Mouse (Mus musculus) embryo, embryonic 11.5 days (tissue): Measurements from ENCODE around the gene Cox19.
"Not testable (repeated sequence)": the region's sequence is repeated elsewhere in the genome, so short reads cannot be mapped to it uniquely, and the experiment has no call there.

Experiments
- DNase-seq: peaks from one replicate; pipeline ENCODE4 v3.0.0-alpha.2; 2012; ENCODE audit warnings: low read depth, low spot score

Cox19 gene

DNA sequence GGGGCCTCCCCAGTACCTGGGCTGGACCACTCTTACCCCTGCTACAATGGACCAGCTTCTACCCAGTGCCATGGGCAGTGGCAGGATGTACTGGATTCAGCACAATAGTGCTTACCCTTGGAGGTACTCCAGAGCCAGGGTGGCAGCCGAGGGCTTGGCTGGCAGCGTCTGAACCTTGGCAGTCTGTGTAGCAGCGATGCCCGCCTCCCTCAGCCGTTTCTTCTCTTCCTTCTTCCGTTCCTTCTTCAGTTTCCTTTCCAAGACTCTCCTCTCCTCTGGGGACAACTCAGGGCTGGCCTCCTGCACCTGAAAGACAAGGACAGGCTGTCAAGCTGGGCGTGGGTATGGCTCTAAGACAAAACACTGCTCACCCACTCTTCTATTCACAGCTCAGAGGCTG lies 12.6 kb upstream of the Cox19 start:
- no peak for DNase-seq

DNA sequence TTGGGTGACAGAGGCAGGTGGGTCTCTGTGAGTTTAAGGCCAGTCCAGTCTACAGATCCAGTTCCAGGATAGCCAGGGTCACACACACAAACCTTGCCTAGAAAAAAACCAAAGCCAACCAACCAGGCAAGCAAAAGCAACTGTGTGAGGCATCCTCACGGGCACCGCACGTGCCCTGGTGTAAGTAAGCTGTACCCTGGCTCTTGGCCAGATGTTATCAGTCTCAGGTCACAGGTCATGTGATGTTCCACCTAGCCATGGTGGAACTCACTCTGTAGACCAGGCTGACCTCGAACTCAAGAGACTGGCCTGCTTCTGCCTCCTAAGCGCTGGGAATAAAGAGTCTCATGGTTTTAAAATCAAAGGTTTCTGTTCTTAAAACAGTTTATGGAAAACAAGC lies 8.0 kb upstream of the Cox19 start:
- DNase-seq = no peak

GRCm38 (mm10) chr5:139358653-139359052 lies 7.4 kb upstream of the Cox19 start:
- DNase-seq = no peak

- no peak for DNase-seq
Measured at GRCm38 (mm10) chr5:139355235-139355772, 4.1 kb upstream of the Cox19 start.

DNA sequence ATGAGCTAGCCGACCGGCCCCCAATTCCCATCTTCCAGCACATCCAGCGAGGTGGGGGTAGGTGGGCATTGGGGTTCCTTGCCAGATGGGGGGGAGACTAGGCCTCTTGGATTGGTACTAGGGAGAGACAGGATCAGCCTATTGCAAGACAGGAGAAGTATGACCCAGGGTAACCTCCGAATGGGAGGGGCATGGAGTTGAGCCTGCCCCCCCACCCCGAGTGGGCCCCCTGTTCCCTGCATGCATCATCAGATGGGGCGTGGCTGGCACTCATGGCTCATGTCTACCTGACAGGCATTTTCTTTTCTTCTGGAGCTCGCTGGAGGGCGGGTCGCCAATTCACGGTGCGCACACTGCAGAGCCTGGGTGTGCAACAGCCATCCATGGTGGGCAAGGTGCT lies 2.7 kb upstream of the Cox19 start:
- no peak for DNase-seq

DNA sequence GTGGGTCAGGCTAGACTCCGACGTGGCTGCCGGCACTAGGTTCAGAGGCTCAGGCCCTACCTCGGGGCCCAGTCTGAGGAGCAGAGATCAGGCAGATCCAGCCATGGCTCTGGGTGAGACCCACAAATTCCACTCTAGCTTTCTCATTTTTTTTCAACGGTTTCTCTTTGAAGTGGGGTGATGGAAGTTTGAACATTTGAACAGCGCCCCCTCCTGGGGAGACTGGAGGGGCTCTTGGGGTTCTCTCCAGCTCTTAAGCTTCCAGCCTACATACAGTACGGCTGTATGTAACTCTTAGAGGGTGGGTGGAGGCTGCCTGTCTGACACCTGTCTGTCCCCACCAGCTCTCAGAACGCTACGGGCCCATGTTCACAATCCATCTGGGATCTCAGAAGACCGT lies 2.3 kb upstream of the Cox19 start:
- DNase-seq = no peak

- DNase-seq = no peak
Measured at GRCm38 (mm10) chr5:139352317-139352716, 1.1 kb upstream of the Cox19 start, which contains the start of gene Cyp2w1. TSS of gene Cyp2w1 (plus strand) at chr5:139352617.

DNA sequence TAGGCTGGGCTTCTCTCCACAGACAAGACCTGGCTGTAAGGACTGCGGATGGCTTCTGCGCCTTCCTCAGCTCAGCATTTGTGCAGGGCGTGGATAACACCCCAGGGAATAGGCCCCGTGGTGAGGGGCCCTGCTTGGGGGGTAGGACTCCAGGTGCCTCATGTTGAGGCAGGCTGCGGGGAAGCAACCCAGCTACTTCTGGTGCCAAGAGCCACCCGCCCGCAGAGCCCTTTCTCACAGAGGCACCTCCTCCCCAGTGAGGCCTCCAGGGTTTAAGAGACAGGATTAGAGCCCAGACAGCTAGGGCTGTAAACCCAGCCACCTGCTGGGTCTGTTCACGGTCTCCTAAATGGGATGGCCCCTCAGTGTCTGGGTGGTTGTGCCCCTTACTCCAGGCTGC lies 410 bp upstream of the Cox19 start:
- DNase-seq = no peak

DNA sequence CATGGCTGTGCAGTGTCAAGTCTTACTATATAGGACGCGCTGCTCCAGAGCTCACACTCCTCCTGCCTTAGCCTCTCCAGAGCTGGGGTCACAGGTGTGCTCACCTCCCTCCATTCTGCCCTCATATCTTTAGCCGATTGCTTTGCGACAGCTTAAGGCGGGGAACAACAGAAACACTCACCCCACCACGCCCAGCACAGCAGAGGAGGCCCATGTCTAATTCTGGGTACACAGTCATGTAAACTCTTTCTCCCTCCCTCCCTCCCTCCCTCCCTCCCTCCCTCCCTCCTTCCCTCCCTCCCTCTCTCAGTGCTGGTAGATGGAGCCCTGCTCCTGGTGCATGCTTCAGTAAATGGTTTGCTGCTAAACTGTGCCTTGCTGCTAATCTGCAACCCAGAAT lies 1.5 kb downstream of the Cox19 start:
- no peak for DNase-seq

DNA sequence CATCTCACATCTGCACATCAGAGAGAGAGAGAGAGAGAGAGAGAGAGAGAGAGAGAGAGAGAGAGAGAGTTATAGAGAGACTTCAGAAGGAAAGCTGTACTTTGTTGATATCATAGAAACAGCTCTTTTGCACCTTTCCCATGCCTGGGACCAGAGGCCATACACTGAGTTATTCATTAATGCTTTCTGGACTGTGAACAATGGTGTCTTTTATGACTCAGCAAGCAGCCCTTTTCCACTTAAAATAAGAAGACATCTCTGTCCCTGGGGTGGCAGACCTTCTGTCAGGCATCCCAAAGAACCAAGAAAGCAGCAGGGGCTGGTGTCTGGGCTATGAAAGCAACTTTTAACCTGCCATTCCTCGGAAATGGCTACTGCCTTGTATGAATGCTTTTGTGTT lies 4.0 kb downstream of the Cox19 start:
- no peak for DNase-seq

DNA sequence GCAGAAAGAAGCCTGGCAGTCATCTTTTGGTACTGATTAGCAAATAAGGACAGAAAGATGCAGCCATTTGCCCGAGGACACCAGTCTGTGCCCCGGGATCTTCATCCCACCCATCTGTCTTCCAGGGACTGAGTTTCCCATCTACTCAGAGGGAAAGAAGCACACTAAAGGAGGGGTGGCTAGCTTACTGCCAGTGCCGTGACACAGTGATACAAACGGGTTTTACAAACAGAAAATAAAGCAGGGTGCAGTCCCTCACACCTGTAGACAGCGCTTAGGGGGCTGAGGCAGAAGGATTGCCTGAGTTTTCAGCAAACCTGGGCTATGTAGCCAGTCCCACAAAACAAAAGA lies 5.9 kb downstream of the Cox19 start:
- no peak for DNase-seq

DNA sequence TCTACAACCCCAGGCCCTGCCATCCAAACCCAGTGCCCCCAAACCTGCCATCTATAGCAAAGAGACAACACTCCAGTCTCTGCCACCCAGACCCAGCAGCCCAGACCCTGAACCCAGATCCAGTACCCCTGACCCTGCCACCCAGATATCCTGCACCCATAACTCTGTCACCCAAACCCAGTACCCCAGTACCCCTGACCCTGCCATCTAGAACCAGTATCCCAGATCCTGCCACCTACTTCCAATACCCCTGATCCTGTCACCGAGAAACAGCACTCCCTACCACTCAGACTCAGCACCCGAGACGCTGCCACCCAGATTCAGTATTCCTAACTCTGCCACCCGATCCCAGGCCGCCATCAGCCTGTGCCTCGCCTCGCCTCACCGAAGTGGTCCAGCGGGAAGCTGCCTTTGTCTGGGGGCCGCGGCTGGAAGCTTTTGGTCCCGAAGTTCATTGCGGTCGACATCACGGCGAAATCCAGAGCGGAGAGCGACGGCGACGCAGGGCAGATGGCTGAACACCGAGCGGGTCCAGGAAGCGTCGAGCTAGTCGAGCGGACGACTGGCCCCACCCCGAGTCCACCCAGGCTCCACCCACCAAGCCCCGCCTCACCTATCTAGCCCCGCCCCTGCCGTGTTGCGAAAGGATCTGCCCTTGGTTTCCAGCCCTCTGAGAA lies 6.4 kb downstream of the Cox19 start:
- peak; percentile 88 for DNase-seq

DNA sequence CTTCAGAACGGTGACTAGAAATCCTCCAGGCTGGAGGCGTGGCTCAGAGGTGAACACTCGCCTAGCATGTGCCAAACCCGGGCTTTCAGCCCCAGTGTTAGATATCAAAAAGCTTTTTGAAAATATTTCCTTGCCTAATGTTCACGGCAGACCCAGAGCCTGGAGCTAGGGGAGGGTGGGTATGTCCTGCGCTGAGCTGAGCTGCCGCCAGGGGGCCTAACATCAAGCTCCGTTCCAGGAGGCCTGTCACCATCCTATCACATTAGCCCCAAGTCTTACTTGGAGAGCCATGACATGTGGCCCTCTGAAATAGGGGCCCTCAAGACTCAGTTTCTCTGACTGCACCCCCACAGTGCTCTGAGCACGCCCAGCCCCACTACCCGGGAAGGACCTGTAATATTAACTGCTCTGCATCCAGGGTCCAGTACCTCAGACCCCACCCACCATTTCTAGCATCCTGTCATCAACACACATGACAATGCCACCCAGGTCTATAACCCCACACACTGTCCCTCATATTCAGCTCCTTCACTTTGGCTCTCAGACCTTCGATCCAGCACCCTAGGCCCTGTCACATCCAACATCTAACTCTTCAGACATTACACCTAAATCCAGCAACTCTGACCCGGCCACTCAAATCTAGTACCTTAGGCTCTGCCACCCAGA lies 7.1 kb downstream of the Cox19 start:
- peak; percentile 68 for DNase-seq

GRCm38 (mm10) chr5:139338891-139339290 lies 12.3 kb downstream of the Cox19 start:
- no peak for DNase-seq

GRCm38 (mm10) chr5:139338403-139338802 lies 12.8 kb downstream of the Cox19 start:
- no peak for DNase-seq

DNA sequence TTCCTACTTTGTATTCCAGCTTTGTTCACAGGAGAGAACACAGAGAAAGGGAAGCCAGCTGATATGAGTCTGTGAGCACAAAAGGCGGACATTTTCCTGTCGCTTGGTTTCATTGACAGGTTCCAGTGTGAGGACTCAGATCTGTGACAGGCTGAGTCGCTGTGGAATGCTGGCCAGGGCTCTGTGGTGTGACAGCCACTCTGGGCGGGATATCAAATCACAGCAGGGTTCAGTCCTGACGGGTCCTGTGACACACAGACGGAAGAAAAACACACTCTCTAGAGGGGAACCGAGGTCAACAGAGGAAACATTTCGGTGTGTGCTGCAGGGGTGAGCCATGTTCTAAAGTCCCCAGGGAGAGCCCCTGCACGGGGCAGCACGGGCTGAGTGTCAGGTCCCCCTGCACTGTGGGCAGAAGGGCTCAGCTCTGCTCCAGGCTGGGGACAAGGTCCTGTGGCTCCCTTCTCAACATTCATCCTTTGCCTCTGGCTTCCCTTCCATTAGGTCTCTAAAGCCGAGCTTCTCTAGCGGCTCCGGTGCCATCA lies 13.3 kb downstream of the Cox19 start:
- DNase-seq = no peak

- no peak for DNase-seq
Measured at GRCm38 (mm10) chr5:139335634-139336033, 15.6 kb downstream of the Cox19 start.

GRCm38 (mm10) chr5:139334394-139334793 lies 16.8 kb downstream of the Cox19 start:
- not testable (repeated sequence) for DNase-seq

DNA sequence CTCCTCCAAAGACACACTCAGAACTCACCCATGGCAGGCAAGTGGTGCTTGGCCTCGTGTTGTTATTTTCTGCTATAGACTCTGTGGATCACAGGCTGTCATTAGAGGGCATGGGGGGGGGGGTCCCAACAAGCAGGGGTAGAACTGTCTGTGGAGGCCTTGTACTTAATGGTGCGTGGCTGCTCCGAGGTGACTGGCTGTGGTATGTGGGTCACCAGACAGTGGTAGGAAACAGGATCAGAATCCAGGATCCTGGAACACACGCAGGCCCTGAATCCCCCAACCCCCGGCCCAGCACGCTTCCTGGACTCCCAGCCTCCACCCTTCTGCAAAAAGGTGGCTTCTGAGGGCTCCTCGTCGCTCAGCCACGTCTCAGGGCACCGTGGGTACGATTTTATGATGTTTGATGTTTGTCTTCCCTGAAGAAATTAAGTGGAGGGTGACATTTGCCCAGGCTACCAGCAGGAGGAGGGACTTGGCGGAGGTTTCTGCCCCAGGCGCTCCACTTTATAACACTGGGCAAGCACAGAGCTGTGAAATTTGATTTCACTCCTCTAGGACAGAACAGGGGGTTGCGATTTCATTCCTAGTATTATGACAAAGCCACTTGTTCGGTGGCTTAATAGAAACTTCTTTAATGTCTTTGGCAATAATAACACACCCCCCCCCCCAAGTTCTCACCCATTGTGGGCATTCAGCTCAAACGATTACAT lies 17.8 kb downstream of the Cox19 start:
- no peak for DNase-seq

GRCm38 (mm10) chr5:139332590-139333272 lies 18.5 kb downstream of the Cox19 start:
- DNase-seq = no peak

DNA sequence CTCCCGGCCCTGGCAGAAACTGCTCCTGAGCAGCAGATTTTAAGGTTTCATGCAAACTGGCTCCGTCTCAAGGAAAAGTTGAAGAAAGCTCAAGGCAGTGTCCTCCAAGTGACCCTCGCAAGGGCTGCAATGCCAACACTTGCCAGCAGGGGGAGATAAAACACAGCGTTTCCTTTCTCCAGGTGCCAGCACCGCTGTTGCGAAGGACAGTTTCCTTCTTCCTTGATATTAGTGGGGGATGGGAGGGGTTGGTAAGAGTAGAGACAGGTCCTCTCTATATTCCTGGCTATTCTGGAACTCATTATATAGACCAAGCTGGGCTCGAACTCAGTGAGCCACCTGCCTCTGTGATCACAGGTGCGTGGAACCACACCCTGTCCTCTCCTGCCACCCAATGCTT lies 19.5 kb downstream of the Cox19 start:
- DNase-seq = peak; percentile 64

DNA sequence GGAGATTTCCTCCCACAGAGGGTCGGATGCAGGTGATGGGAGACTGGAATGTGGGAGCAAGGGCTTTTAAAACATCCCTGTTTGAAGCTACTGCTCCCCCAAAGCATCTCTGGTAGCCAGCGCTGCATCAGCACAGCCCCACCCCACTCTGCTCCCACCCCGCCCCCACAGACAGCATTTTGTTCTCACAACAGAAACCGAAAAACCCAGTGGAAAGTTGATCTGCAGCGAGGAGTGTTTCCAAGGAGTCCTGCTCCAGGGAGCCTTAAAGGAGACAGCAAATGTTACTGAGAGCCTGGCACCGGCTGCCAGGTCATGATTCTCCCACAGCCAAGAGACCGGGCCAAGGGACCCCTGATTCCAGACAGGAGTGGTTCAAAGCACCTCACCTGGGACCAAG lies 20.5 kb downstream of the Cox19 start:
- DNase-seq = no peak
